Mouse (Mus musculus) brain, embryonic 14.5 days (tissue): Measurements from ENCODE around the gene Pcsk2.

ENCODE experiments used
- CTCF ChIP-seq: fragments of 200-500 bp; IDR thresholded peaks from 2 replicates; pipeline ENCODE4 v1.5.1; 2012; ENCODE audit warnings: inconsistent platforms, mild to moderate bottlenecking, moderate library complexity, borderline replicate concordance; ENCODE audit not compliant: insufficient read depth, insufficient read length; ENCODE audit errors: extremely low read depth
- POLR2A ChIP-seq: fragments of 200-500 bp; IDR thresholded peaks from 2 replicates; pipeline ENCODE4 v1.6.1; 2012; ENCODE audit warnings: mild to moderate bottlenecking, inconsistent platforms, borderline replicate concordance; ENCODE audit not compliant: poor library complexity, insufficient read depth, insufficient read length, severe bottlenecking; ENCODE audit errors: extremely low read depth

DNA sequence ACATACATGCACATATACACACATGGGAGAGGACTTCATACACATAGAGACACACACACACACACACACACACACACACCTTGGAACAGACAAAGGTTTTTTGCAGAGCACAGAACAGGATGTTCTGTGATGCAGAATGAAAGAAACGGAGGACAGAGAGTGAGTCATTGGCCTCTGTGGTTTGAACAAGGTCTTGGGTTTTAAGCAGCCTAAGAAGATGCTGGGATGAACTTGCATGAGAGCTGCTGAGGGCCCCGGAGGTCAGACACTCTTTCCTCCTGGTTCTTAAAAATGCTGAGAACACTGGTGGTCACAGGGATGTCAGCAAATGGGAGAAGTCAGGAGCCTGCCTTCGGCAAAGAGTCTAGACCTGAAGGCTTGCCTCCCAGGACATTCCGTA, 178.1 kb downstream of the Pcsk2 start:
- TF ChIP-seq CTCF (no peak), POLR2A (no peak)
